Mouse (Mus musculus): ENCODE data around the gene 1600014C10Rik.

DNA sequence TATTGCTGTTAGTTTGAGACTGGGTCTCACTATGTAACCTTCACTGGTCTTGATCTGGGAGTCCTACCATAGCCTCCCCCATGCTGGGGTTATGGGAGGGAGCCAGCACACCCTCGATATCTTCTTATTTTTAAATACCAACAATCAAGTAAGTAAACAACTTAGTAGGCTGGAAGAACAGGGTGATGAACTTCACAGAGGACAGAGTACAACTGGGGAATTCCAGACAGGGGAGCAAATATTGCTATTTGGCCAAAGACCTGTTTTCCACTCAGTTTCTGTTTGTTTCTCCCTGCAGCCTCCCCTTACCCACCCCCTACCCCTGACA lies 1.4 kb downstream of the 1600014C10Rik start:
- TF ChIP-seq POLR2A (IDR thresholded peaks at IDR 0.05; ENCODE audit: borderline replicate concordance, low read depth, low read length) (no peak), CTCF (IDR thresholded peaks at IDR 0.05; ENCODE audit: low read depth, low read length) (no peak)

Data from bone marrow macrophage, adult 2 months (primary cell).